Mouse (Mus musculus): ENCODE data around the gene Gm42417.

Gm42417 gene

GRCm38 (mm10) chr1:36539186-36539585 is at the start of gene Gm42417:
Gene Gm42417 (minus strand): TSS chr1:36539429.
- no peak for DNase-seq (ENCODE audit: low spot score)

GRCm38 (mm10) chr1:36587860-36588259 is 48.6 kb upstream of the Gm42417 start:
- DNase-seq (ENCODE audit: low spot score): no peak

GRCm38 (mm10) chr1:36586288-36586687 is 47.1 kb upstream of the Gm42417 start:
- no peak for DNase-seq (ENCODE audit: low spot score)

GRCm38 (mm10) chr1:36583408-36584116 is 44.3 kb upstream of the Gm42417 start:
- DNase-seq (ENCODE audit: low spot score): no peak

GRCm38 (mm10) chr1:36582211-36582610 is 43.0 kb upstream of the Gm42417 start:
- no peak for DNase-seq (ENCODE audit: low spot score)

- DNase-seq (ENCODE audit: low spot score): no peak
Observed at GRCm38 (mm10) chr1:36581260-36581659, 42.0 kb upstream of the Gm42417 start.

GRCm38 (mm10) chr1:36580384-36581207 is 41.4 kb upstream of the Gm42417 start:
- DNase-seq (ENCODE audit: low spot score): peak; percentile 43

GRCm38 (mm10) chr1:36579974-36580383 is 40.8 kb upstream of the Gm42417 start:
- no peak for DNase-seq (ENCODE audit: low spot score)

GRCm38 (mm10) chr1:36576991-36577675 is 37.9 kb upstream of the Gm42417 start:
- DNase-seq (ENCODE audit: low spot score): no peak

- no peak for DNase-seq (ENCODE audit: low spot score)
Observed at GRCm38 (mm10) chr1:36575347-36575746, 36.1 kb upstream of the Gm42417 start.

GRCm38 (mm10) chr1:36574196-36574955 is 35.1 kb upstream of the Gm42417 start:
- DNase-seq (ENCODE audit: low spot score): no peak

GRCm38 (mm10) chr1:36573524-36573923 is 34.3 kb upstream of the Gm42417 start:
- DNase-seq (ENCODE audit: low spot score): no peak

- DNase-seq (ENCODE audit: low spot score): no peak
Observed at GRCm38 (mm10) chr1:36572709-36573108, 33.5 kb upstream of the Gm42417 start.

GRCm38 (mm10) chr1:36572140-36572700 is 33.0 kb upstream of the Gm42417 start:
- no peak for DNase-seq (ENCODE audit: low spot score)

- no peak for DNase-seq (ENCODE audit: low spot score)
Observed at GRCm38 (mm10) chr1:36571627-36572026, 32.4 kb upstream of the Gm42417 start.

- no peak for DNase-seq (ENCODE audit: low spot score)
Observed at GRCm38 (mm10) chr1:36570320-36570719, 31.1 kb upstream of the Gm42417 start.

- DNase-seq (ENCODE audit: low spot score): no peak
Observed at GRCm38 (mm10) chr1:36569694-36570276, 30.6 kb upstream of the Gm42417 start.

- DNase-seq (ENCODE audit: low spot score): no peak
Observed at GRCm38 (mm10) chr1:36568776-36569175, 29.5 kb upstream of the Gm42417 start.

GRCm38 (mm10) chr1:36567818-36568603 is 28.8 kb upstream of the Gm42417 start:
- DNase-seq (ENCODE audit: low spot score): no peak

- DNase-seq (ENCODE audit: low spot score): no peak
Observed at GRCm38 (mm10) chr1:36566425-36566824, 27.2 kb upstream of the Gm42417 start.
